Mouse (Mus musculus): ENCODE measurements around the gene Olfr572.

DNA sequence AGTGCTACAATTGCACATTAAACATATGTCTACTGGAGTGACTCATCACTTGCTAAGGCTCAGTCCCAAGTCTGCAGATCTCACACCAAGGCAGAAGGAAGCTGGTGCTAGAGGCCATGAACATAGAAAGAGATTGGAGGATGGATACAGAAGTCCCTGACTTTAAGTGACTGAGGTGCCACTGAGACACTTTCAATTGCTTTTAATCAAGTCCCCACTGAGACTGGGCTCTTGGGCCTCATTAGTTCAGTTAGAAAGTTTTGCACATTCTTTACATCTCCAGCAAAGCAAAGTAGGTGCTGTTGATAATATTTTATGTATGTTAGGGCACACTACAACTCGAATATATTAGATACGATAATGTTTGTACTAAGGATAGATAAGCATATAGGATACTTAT, 51.6 kb downstream of the Olfr572 start, which contains the start of gene Olfr577:
- TF ChIP-seq CTCF (IDR thresholded peaks at IDR 0.05; ENCODE audit: low read depth) (no peak), EP300 (IDR thresholded peaks at IDR 0.05; ENCODE audit: low read depth) (no peak)

Measured in heart, postnatal 0 days (tissue).